Mouse (Mus musculus) Muller cell, postnatal 12 days (primary cell): ENCODE measurements around the gene Mgat5b.
A peak's percentile ranks its signal among the peaks of the same experiment; 100 is the strongest.

Source experiments
- DNase-seq: peaks from one replicate; pipeline ENCODE4 v3.0.0-alpha.2; 2015; ENCODE audit errors: inconsistent ontology term

The Mgat5b gene

DNA sequence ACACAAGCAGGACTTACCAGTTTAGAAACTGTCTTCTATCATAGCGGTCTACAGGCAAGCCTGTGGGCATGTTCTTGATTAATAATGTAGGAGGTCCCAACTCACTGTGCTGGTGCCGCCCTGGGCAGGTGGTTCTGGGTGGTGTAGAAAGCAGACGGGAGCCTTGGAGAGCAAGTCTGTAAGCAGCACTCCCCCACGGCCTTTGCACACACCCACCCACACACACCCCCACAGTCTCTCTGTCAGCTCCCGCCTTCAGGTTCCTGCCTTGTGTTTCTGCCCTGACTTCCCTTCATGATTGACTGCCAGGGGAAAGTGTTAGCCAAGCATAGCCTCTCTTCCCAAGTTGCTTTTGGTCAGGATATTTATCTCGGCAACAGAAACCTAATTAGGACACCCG, 1.3 kb upstream of the Mgat5b start:
- no peak for DNase-seq

- DNase-seq = no peak
Measured at GRCm38 (mm10) chr11:116919186-116920020, 740 bp downstream of the Mgat5b start.

DNA sequence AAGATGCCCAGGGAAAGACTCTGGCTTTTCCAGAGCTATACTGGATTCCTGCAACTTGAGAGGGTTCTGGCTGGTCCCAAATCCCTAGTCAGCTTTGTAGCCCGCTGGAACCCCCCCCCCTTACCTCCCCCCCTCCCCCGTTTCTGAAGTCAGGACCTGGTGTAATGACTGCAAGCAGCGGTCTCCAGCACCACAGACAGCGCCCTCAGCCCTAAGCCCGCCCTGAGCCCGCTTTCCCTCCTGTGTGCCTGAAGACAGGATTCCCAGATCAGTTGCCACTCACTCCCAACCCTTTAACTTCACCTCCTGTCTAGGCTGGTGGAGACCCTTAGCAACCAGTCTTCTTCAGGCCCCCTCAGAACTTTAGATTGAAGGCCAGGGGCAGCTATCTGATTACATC, 2.1 kb downstream of the Mgat5b start:
- no peak for DNase-seq

- DNase-seq = peak; percentile 73
Measured at GRCm38 (mm10) chr11:116922058-116922457, 3.4 kb downstream of the Mgat5b start.

DNA sequence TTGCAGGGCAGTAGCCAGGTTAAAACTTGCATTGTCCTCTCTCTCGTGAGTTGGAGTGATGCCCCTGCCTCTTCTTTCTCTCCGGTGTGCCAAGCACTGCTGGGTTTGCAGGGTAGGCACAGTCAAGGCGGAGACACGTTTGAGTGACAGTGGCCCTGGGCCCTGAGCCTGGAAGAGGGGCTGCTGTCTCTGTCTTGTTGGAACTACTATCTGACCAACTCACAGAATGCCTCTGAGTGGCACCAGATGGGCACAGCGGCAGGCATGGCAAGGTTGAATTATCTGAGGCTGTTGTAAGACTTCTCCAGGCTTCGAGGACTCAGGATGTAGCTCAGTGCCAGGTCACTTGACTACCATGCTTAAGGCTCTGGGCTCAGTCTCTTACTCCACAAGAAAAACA, 9.4 kb downstream of the Mgat5b start:
- DNase-seq = no peak

DNA sequence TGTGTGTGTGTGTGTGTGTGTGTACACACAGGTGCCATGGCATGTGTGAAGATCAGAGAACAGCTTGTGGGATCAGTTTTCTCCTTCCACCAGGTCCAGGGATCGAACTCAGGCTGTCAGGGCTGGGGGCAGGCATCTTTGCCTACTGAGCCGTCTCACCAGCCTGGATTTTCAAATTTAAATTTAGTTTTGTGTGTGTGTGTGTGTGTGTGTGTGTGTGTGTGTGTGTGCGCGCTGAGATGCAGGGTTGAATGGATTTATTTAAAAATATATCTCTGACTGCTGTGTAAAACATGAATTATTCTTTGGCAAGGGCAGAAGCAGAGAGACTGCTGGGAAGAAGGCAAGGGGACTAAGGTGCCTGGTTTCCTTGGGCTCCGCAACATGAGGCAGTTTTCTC, 16.2 kb downstream of the Mgat5b start:
- DNase-seq = no peak

DNA sequence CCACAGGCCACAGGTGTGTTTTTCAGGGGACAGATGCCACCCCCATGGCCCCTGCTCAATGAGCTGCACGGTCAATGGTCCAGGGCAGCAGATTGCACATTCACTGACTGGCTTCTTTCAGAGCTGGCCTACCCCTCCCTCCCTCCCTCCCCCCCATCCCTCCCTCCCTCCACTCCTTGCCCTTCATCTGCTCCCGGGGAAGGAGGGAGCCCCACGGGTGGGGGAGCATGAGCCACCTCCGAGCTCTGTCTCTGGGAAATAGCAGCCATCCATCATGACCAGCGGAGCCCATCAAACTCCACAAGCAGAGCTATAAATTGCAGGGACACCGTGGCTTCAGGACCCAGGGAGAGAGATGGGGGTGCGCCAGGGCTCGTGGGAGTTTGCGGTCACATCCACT, 16.7 kb downstream of the Mgat5b start:
- DNase-seq = no peak

DNA sequence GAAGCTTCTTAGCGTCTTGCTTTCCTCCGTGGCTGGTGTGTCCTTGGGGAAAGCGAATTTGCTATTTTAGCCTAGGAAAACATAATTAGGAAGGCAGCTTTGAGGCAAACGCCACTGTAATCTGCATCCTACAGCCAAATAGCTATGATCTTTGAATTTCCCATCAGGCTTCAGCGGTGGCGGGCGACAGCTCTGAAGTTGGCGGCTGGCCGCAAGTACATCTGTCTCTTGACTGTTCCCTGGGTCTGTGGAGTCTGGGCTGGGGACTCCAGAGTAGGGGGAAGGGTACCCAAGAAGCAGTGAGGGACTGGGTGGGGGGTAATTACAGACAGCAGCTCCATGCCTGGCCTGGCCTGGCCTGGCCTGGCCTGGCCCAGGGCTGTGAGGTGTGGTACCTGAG, 17.3 kb downstream of the Mgat5b start:
- DNase-seq = no peak

DNA sequence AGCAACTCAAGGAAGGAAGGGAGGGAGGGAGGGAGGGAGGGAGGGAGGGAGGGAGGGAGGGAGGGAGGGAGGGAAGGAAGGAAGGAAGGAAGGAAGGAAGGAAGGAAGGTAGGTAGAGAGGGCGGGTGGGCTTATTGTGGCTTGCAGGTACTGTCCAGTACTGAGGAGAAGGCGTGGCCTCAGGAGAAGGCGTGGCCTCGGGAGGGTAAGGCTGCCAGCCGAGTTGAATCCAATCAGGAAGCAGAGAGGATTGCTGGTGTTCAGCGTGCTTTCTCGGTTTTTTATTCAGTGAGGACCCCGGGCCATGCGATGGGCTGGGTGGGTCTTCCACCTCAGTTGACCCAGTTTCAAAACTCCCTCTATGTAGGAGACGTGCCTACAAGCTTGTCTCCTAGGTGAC, 18.5 kb downstream of the Mgat5b start:
- no peak for DNase-seq

DNA sequence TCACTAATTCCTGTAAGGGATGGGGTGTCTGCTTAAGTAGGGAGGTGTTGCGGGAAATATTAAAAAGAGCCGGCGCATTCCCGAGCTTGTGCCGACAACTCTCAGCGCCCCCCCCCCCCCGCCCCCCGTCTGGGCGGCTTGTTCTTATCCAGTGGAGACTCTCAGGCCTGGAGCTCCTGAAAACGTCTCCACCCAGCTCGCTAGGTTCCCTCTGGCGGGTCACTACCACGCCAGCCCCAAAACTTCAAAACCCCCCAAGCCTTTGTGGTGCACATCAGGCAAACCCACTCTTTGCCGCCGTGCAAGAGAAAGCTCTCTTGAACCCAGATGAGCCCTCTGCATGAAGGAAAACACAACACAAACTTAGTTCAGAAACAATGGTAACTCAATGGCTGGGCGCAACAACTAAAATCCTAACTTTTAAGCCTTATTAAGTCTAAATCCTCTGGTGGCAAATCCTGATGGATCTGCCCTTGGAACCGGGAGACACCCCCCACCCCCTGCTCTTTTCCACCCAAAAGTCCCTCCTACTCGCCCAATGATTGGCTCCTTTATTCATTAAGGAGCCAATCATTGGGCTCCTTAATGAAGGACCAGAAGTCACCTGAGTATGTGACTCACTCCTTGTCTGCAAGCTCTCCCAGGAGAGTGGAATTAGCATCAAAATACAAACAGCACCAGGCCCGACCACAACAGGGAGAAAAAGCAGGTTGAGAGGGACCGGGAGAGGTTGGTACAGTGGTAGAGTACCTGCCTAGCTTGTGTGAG, 21.6 kb downstream of the Mgat5b start:
- DNase-seq = peak; percentile 58

GRCm38 (mm10) chr11:116944346-116944745, 25.7 kb downstream of the Mgat5b start:
- no peak for DNase-seq

DNA sequence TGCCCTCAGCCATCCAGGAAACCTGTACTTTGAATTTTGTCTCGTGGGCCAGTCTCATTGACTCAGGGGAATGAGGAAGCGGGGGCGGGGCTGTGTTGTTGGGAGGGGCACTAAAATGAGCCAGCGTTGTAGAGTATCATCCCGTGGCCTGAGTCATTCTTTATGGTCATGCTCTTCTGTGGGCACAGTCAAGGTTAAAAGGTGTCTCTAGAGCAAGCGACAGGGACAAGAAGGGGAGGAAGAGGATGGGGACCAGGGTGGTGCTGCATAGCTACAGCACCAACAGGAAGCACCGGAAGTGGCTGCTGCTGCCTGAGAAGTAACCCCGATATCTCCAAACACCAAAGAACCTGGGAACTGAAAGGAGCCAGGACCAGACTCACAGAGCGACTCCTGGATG, 31.2 kb downstream of the Mgat5b start:
- DNase-seq = no peak

DNA sequence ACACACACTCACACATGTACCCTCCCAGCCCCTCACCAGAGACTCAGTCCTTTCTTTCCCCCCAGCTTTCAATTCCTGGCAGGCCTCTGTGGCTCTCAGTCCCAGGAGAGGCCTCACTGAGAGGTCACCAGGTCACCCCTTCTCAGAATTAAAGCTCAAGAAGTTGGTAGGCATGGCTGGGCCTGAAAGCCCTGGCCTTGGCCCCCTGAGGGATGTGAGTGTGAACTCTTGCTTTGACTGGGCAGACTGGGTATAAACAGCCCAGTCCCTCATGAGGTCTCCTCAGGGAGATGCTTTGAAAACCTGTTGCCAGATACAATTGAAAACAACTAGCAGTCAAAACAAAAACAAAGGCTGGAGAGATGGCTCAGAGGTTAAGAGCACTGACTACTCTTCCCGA, 32.8 kb downstream of the Mgat5b start:
- no peak for DNase-seq

- DNase-seq = no peak
Measured at GRCm38 (mm10) chr11:116954231-116955118, 35.8 kb downstream of the Mgat5b start.

GRCm38 (mm10) chr11:116958601-116959000, 39.9 kb downstream of the Mgat5b start:
- no peak for DNase-seq

DNA sequence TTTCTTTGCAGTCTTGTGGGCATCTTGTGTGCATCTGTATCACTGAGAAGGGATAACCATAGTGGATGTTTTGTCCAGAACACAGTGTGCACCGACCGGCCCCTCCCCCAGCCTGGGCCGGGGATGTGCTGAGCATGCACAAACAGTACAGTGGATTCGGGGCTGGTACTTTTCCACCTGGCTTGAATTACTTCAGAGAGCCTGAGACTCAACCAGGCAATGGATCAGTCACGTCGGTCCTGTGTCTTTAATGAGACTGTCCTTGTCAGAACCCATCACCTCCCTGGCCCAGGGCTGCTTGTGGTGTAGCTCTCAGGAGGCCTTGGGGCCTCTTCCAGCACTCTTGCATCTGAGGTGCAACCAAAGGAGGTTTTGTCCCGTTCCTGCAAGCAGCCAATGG, 46.4 kb downstream of the Mgat5b start:
- DNase-seq = no peak

GRCm38 (mm10) chr11:116965961-116966360, 47.3 kb downstream of the Mgat5b start:
- peak; percentile 25 for DNase-seq

GRCm38 (mm10) chr11:116968586-116968985, 49.9 kb downstream of the Mgat5b start:
- no peak for DNase-seq

- DNase-seq = no peak
Measured at GRCm38 (mm10) chr11:116969498-116969897, 50.8 kb downstream of the Mgat5b start.

GRCm38 (mm10) chr11:116970847-116971246, 52.2 kb downstream of the Mgat5b start:
- DNase-seq = no peak

DNA sequence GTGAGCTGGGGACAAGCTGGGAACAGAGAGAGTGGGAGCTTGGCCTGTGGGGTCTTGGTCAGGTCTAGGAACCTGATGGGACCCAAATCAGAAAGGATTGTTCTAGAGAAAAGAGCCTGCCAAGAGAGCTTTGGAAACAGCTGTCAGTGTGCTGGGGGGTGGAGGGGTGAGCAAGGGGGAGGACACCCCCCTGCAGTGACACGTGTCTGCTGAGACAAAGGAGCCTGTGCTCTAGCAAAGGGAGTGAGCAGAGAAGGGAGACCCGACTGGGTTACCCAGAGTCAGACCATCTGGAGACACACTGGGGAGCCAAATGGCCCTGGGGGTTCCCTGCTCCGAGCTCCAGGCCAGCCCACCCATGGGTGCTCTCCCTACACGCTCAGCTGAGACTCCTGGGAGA, 54.2 kb downstream of the Mgat5b start:
- no peak for DNase-seq

- no peak for DNase-seq
Measured at GRCm38 (mm10) chr11:116973508-116973907, 54.8 kb downstream of the Mgat5b start.
